Mouse (Mus musculus) heart, embryonic 12.5 days (tissue): ENCODE results near the gene Zfp639. TPM values are rescaled to one million over a fixed set of nuclear protein-coding genes. Genes with fewer than 3 reads are reported as not detected.
A peak's percentile ranks its signal among the peaks of the same experiment; 100 is the strongest.

Experiments used
- ATAC-seq: fragments of 200-750 bp; cut with Nextera tagmentation; 2 replicates; pipeline ENCODE4 v1.8.0; 2017; ENCODE audit warnings: moderate TSS enrichment, moderate library complexity; ENCODE audit not compliant: insufficient number of reproducible peaks, low FRiP score
- H3K27ac ChIP-seq: fragments of 300-500 bp; sonication (generic); 2 replicates; pipeline ENCODE4 v1.5.1; 2016; ENCODE audit warnings: mild to moderate bottlenecking, moderate library complexity; ENCODE audit not compliant: poor library complexity, severe bottlenecking
- H3K27me3 ChIP-seq: fragments of 300-500 bp; sonication (generic); replicated peaks from 2 replicates; pipeline ENCODE4 v1.6.1; 2016; ENCODE audit warnings: mild to moderate bottlenecking, moderate library complexity
- H3K36me3 ChIP-seq: fragments of 300-500 bp; sonication (generic); 2 replicates; pipeline ENCODE4 v1.6.1; 2016; ENCODE audit warnings: mild to moderate bottlenecking, moderate library complexity
- H3K4me1 ChIP-seq: fragments of 300-500 bp; sonication (generic); replicated peaks from 2 replicates; pipeline ENCODE4 v1.6.1; 2016; ENCODE audit warnings: mild to moderate bottlenecking
- H3K4me2 ChIP-seq: fragments of 300-500 bp; sonication (generic); 2 replicates; pipeline ENCODE4 v1.6.1; 2016; ENCODE audit warnings: mild to moderate bottlenecking, moderate library complexity
- H3K4me3 ChIP-seq: fragments of 300-500 bp; sonication (generic); 2 replicates; pipeline ENCODE4 v1.5.1; 2016; ENCODE audit warnings: mild to moderate bottlenecking
- H3K9ac ChIP-seq: fragments of 300-500 bp; sonication (generic); 2 replicates; pipeline ENCODE4 v1.6.1; 2016; ENCODE audit warnings: mild to moderate bottlenecking, moderate library complexity
- H3K9me3 ChIP-seq: fragments of 300-500 bp; sonication (generic); replicated peaks from 2 replicates; pipeline ENCODE4 v1.6.1; 2016; ENCODE audit warnings: mild to moderate bottlenecking, moderate library complexity
- WGBS: fragments of 180-500 bp; shearing (Covaris S2); methylation state at CpG from one replicate; pipeline ENCODE4 v1.1.7; 2016; 5-methylcytosine and 5-hydroxymethylcytosine counted together
- polyA plus RNA-seq: library from polyadenylated mRNA; unstranded; fragments of >200 nt; fragmentation: Nextera tagmentation; extraction: Ambion mirVana; gene quantifications from 2 replicates; pipeline ENCODE4 v1.2.1, GENCODE M21; 2016

Zfp639 gene
- polyA plus RNA-seq, 1 experiment from 2014 or later = 27.2 TPM

GRCm38 (mm10) chr3:32490076-32490927 is 19.8 kb upstream of the Zfp639 start:
- no peak for ATAC-seq
- Histone ChIP-seq H3K9me3 (no peaks in the 10 kb centered on the region), H3K4me1 (no peaks in the 10 kb centered on the region), H3K4me2 (no peak overlapping the region), H3K27me3 (no peaks in the 10 kb centered on the region), H3K4me3 (no peak overlapping the region), H3K36me3 (no peaks in the 10 kb centered on the region), H3K27ac (no peak overlapping the region), H3K9ac (no peak overlapping the region)
- WGBS = 76% methylated on average over 15 of the region's 15 CpGs

GRCm38 (mm10) chr3:32490928-32491315 is 19.1 kb upstream of the Zfp639 start:
- H3K9me3 ChIP-seq = no peaks in the 10 kb centered on the region
- no peak overlapping the region for H3K27ac ChIP-seq
- no peak overlapping the region for H3K4me2 ChIP-seq
- H3K4me1 ChIP-seq = 0 out of 2 replicates have a peak, but pooled peaks cover 1% of the 10 kb centered on the region
- no peak overlapping the region for H3K4me3 ChIP-seq
- H3K27me3 ChIP-seq = no peaks in the 10 kb centered on the region
- no peak overlapping the region for H3K9ac ChIP-seq
- H3K36me3 ChIP-seq = no peaks in the 10 kb centered on the region
- ATAC-seq = no peak

GRCm38 (mm10) chr3:32492097-32493090 is 17.7 kb upstream of the Zfp639 start, which contains the start of gene Kcnmb3:
Kcnmb3 (minus strand) TSS chr3:32492231.
- no peaks in the 10 kb centered on the region for H3K36me3 ChIP-seq
- no peak within 1 kb of the TSS for H3K9ac ChIP-seq
- H3K4me2 ChIP-seq = no peak within 1 kb of the TSS
- no peaks in the 10 kb centered on the region for H3K27me3 ChIP-seq
- H3K4me1 ChIP-seq = peaks cover 7% of the 10 kb centered on the region; the same call in 1 of the 2 replicates
- H3K4me3 ChIP-seq = no peak within 1 kb of the TSS
- no peak within 1 kb of the TSS for H3K27ac ChIP-seq
- no peak for ATAC-seq
- H3K9me3 ChIP-seq = no peaks in the 10 kb centered on the region
- WGBS = 73% methylated on average over 11 of the region's 11 CpGs

DNA sequence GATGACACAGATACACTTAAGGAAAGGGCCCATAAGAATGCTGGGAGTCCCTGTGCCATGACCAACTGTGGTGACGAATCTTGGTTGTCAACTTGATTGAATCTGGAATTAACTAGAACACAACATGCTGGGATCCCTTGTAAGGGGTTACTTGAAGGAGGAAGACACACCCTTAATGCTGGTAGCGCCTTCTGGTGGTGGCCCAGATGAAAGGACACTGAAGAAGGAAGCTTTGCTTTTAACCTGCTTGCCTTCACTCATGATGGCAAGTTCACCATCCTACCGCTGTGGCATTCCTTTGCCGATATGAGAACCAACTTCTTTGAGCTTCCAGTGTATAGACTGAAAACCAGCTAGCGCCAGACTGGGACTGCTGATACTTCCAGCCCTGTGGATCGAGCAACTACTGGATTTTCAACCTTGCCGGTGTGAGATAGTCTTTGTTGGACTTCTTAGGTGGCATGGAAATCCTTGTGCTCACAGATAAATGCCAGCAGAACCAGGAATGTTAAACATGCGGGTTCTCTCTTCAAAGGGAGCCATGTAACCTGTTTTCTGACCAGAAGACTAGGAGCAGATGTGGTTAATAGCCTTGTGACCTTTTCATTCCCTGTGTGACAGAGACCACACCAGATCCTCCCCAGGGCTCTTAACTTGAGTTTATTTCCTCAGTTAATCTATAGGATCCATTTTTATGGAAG is 15.5 kb upstream of the Zfp639 start:
- Histone ChIP-seq H3K9ac (no peak overlapping the region), H3K27me3 (no peaks in the 10 kb centered on the region), H3K9me3 (no peaks in the 10 kb centered on the region), H3K4me1 (peaks cover 7% of the 10 kb centered on the region; the same call in 1 of the 2 replicates), H3K4me3 (no peak overlapping the region), H3K27ac (no peak overlapping the region), H3K4me2 (no peak overlapping the region), H3K36me3 (no peaks in the 10 kb centered on the region)
- 75% methylated on average over 8 of the region's 8 CpGs for WGBS
- no peak for ATAC-seq

GRCm38 (mm10) chr3:32495088-32495770 is 14.8 kb upstream of the Zfp639 start:
- no peaks in the 10 kb centered on the region for H3K27me3 ChIP-seq
- ATAC-seq = no peak
- H3K9ac ChIP-seq = no peak overlapping the region
- H3K4me2 ChIP-seq = no peak overlapping the region
- peaks cover 7% of the 10 kb centered on the region; the same call in 1 of the 2 replicates for H3K4me1 ChIP-seq
- no peak overlapping the region for H3K4me3 ChIP-seq
- no peak overlapping the region for H3K27ac ChIP-seq
- no peaks in the 10 kb centered on the region; the same call in 1 of the 2 replicates for H3K9me3 ChIP-seq
- H3K36me3 ChIP-seq = no peaks in the 10 kb centered on the region
- 76% methylated on average over 8 of the region's 8 CpGs for WGBS

- 50% methylated on average over 8 of the region's 8 CpGs for WGBS
- no peak for ATAC-seq
- Histone ChIP-seq H3K4me1 (peaks cover 7% of the 10 kb centered on the region; the same call in 1 of the 2 replicates), H3K9me3 (no peaks in the 10 kb centered on the region; the same call in 1 of the 2 replicates), H3K27ac (0 out of 2 replicates have a peak overlapping the region, but pooled peaks have one; percentile 8), H3K27me3 (no peaks in the 10 kb centered on the region), H3K4me3 (no peak overlapping the region), H3K9ac (no peak overlapping the region), H3K36me3 (no peaks in the 10 kb centered on the region), H3K4me2 (no peak overlapping the region)
Measured at GRCm38 (mm10) chr3:32495856-32496710, 14.0 kb upstream of the Zfp639 start.

GRCm38 (mm10) chr3:32496711-32497070 is 13.4 kb upstream of the Zfp639 start:
- H3K4me1 ChIP-seq = peaks cover 7% of the 10 kb centered on the region; the same call in 1 of the 2 replicates
- H3K4me3 ChIP-seq = no peak overlapping the region
- ATAC-seq = no peak
- H3K27ac ChIP-seq = 0 out of 2 replicates have a peak overlapping the region, but pooled peaks have one; percentile 8
- H3K36me3 ChIP-seq = no peaks in the 10 kb centered on the region
- WGBS = 75% methylated on average over 1 of the region's 1 CpGs
- H3K9ac ChIP-seq = no peak overlapping the region
- H3K27me3 ChIP-seq = no peaks in the 10 kb centered on the region
- no peaks in the 10 kb centered on the region; the same call in 1 of the 2 replicates for H3K9me3 ChIP-seq
- no peak overlapping the region for H3K4me2 ChIP-seq

- ATAC-seq = no peak
- Histone ChIP-seq H3K4me1 (peaks cover 7% of the 10 kb centered on the region; the same call in 1 of the 2 replicates), H3K4me3 (no peak overlapping the region), H3K9ac (no peak overlapping the region), H3K27ac (no peak overlapping the region), H3K9me3 (no peaks in the 10 kb centered on the region; the same call in 1 of the 2 replicates), H3K27me3 (no peaks in the 10 kb centered on the region), H3K4me2 (no peak overlapping the region), H3K36me3 (no peaks in the 10 kb centered on the region)
- WGBS = 85% methylated on average over 2 of the region's 2 CpGs
Measured at GRCm38 (mm10) chr3:32500346-32500745, 9.7 kb upstream of the Zfp639 start.

- ATAC-seq = no peak
- H3K4me2 ChIP-seq = no peak overlapping the region
- WGBS = 72% methylated on average over 3 of the region's 3 CpGs
- H3K9ac ChIP-seq = no peak overlapping the region
- no peaks in the 10 kb centered on the region for H3K27me3 ChIP-seq
- no peaks in the 10 kb centered on the region for H3K9me3 ChIP-seq
- H3K4me1 ChIP-seq = 0 out of 2 replicates have a peak, but pooled peaks cover 6% of the 10 kb centered on the region
- no peaks in the 10 kb centered on the region for H3K36me3 ChIP-seq
- no peak overlapping the region for H3K27ac ChIP-seq
- H3K4me3 ChIP-seq = no peak overlapping the region
Measured at GRCm38 (mm10) chr3:32505841-32506240, 4.2 kb upstream of the Zfp639 start.
